Mouse (Mus musculus) lung, postnatal 0 days (tissue): ENCODE results near the gene Gpank1. TPM values are rescaled to one million over a fixed set of nuclear protein-coding genes. Genes with fewer than 3 reads are reported as not detected.

Source experiments
- ATAC-seq: fragments of 200-750 bp; cut with Nextera tagmentation; 2 replicates; pipeline ENCODE4 v1.8.0; 2017; ENCODE audit warnings: moderate library complexity
- DNase-seq: peaks from one replicate; pipeline ENCODE4 v3.0.0-alpha.2; 2016; ENCODE audit warnings: low spot score
- H3K27ac ChIP-seq: fragments of 300-500 bp; sonication (generic); 2 replicates; pipeline ENCODE4 v1.5.1; 2014; ENCODE audit warnings: antibody characterized with exemption, mild to moderate bottlenecking, low read length, mixed read lengths
- H3K27me3 ChIP-seq: fragments of 300-500 bp; sonication (generic); replicated peaks from 2 replicates; pipeline ENCODE4 v1.6.1; 2014; ENCODE audit warnings: low read length, mixed read lengths; ENCODE audit not compliant: insufficient read depth
- H3K36me3 ChIP-seq: fragments of 300-500 bp; sonication (generic); 2 replicates; pipeline ENCODE4 v1.6.1; 2014; ENCODE audit warnings: low read length, mixed read lengths; ENCODE audit not compliant: insufficient read depth
- H3K4me1 ChIP-seq: fragments of 300-500 bp; sonication (generic); 2 replicates; pipeline ENCODE4 v1.6.1; 2014; ENCODE audit warnings: antibody characterized with exemption, low read depth, low read length, mixed read lengths; ENCODE audit not compliant: insufficient read depth
- H3K4me2 ChIP-seq: fragments of 300-500 bp; sonication (generic); replicated peaks from 2 replicates; pipeline ENCODE4 v1.6.1; 2014; ENCODE audit warnings: low read depth, mild to moderate bottlenecking, low read length, moderate library complexity, mixed read lengths
- H3K4me3 ChIP-seq: fragments of 300-500 bp; sonication (generic); 2 replicates; pipeline ENCODE4 v1.5.1; 2014; ENCODE audit warnings: low read depth, low read length
- H3K9ac ChIP-seq: fragments of 300-500 bp; sonication (generic); replicated peaks from 2 replicates; pipeline ENCODE4 v1.6.1; 2014; ENCODE audit warnings: low read depth, mild to moderate bottlenecking
- H3K9me3 ChIP-seq: fragments of 300-500 bp; sonication (generic); 2 replicates; pipeline ENCODE4 v1.6.1; 2016; ENCODE audit warnings: low read length, mixed read lengths
- CTCF ChIP-seq: IDR thresholded peaks from 2 replicates; pipeline ENCODE4 v1.5.1; 2016; ENCODE audit warnings: antibody characterized with exemption, mild to moderate bottlenecking
- EP300 ChIP-seq: IDR thresholded peaks from 2 replicates; pipeline ENCODE4 v1.6.1; 2016; ENCODE audit warnings: antibody characterized with exemption, mild to moderate bottlenecking, control low read depth
- WGBS: fragments of 180-500 bp; shearing (Covaris S2); extraction: QIAGEN DNeasy Blood & Tissue Kit; methylation state at CpG from one replicate; pipeline ENCODE4 v1.1.7; 2014; 5-methylcytosine and 5-hydroxymethylcytosine counted together
- polyA plus RNA-seq: library from polyadenylated mRNA; unstranded; fragments of >200 nt; fragmentation: Nextera tagmentation; extraction: Ambion mirVana; gene quantifications from 2 replicates; pipeline ENCODE4 v1.2.1, GENCODE M21; 2015

Gene Gpank1
- polyA plus RNA-seq, 1 experiment from 2014 or later: 18.5 TPM

- DNase-seq (no peak), ATAC-seq (no peak)
- no peak for TF ChIP-seq EP300
- no peak for TF ChIP-seq CTCF
- H3K9me3 ChIP-seq: no peaks in the 10 kb centered on the region
- H3K36me3 ChIP-seq: peaks cover 70% of the 10 kb centered on the region
- no peak overlapping the region for H3K4me3 ChIP-seq
- H3K4me2 ChIP-seq: no peak overlapping the region
- H3K27ac ChIP-seq: no peak overlapping the region
- H3K27me3 ChIP-seq: no peaks in the 10 kb centered on the region
- WGBS: 84% methylated on average over 7 of the region's 7 CpGs
- H3K9ac ChIP-seq: no peak overlapping the region
- H3K4me1 ChIP-seq: peaks cover 6% of the 10 kb centered on the region; the same call in 1 of the 2 replicates
These were observed 38.4 kb downstream of the Gpank1 start for GRCm38 (mm10) chr17:35159638-35160037.

DNA sequence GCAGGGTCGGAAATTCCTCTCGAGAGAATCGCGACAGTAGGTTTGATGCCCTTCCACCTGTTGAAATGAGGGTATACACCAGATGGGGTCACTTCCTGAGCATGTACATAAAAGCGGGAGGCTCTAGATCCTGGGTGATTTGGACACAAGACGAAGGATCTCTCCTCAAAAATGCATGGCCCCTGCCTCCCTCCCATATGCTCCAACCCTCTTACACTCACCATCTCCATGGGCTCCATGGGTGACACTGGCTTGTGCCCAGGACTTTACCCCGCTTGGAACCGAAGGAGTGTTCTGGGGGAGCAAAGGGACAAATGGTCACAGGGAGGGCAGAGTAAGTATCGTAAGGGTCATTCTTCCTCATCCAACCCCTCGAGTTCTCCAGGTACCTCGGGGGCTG lies 40.2 kb downstream of the Gpank1 start:
- Histone ChIP-seq H3K36me3 (peaks cover 52% of the 10 kb centered on the region), H3K27ac (no peak overlapping the region), H3K4me2 (no peak overlapping the region), H3K4me3 (no peak overlapping the region), H3K4me1 (peaks cover 12% of the 10 kb centered on the region), H3K27me3 (no peaks in the 10 kb centered on the region), H3K9me3 (no peaks in the 10 kb centered on the region), H3K9ac (no peak overlapping the region)
- no peak for TF ChIP-seq CTCF
- no peak for TF ChIP-seq EP300
- WGBS: 72% methylated on average over 11 of the region's 11 CpGs
- DNase-seq: no peak
- no peak for ATAC-seq

GRCm38 (mm10) chr17:35162121-35162520 lies 40.9 kb downstream of the Gpank1 start:
- no peak for DNase-seq
- Histone ChIP-seq H3K4me2 (no peak overlapping the region; the same call in 1 of the 2 replicates), H3K9ac (no peak overlapping the region), H3K9me3 (no peaks in the 10 kb centered on the region), H3K36me3 (peaks cover 46% of the 10 kb centered on the region), H3K4me3 (peak overlapping the region; percentile 97; the same call in 1 of the 2 replicates), H3K27me3 (no peaks in the 10 kb centered on the region), H3K4me1 (peaks cover 12% of the 10 kb centered on the region), H3K27ac (peak overlapping the region; percentile 11; the same call in 1 of the 2 replicates)
- no peak for ATAC-seq
- 53% methylated on average over 14 of the region's 14 CpGs for WGBS
- TF ChIP-seq EP300 (no peak), CTCF (no peak)

- peak overlapping the region; percentile 99 for H3K9ac ChIP-seq
- peak overlapping the region; percentile 97; the same call in 1 of the 2 replicates for H3K4me3 ChIP-seq
- no peaks in the 10 kb centered on the region for H3K27me3 ChIP-seq
- H3K36me3 ChIP-seq: peaks cover 40% of the 10 kb centered on the region
- 11% methylated on average over 12 of the region's 12 CpGs for WGBS
- DNase-seq (peak; percentile 39), ATAC-seq (no peak)
- H3K4me1 ChIP-seq: peaks cover 12% of the 10 kb centered on the region
- H3K4me2 ChIP-seq: peak overlapping the region; percentile 71
- 0 out of 2 replicates have a peak overlapping the region, but pooled peaks have one; percentile 33 for H3K27ac ChIP-seq
- no peaks in the 10 kb centered on the region for H3K9me3 ChIP-seq
- TF ChIP-seq EP300 (no peak), CTCF (no peak)
These were observed 41.5 kb downstream of the Gpank1 start for GRCm38 (mm10) chr17:35162730-35163129.

DNA sequence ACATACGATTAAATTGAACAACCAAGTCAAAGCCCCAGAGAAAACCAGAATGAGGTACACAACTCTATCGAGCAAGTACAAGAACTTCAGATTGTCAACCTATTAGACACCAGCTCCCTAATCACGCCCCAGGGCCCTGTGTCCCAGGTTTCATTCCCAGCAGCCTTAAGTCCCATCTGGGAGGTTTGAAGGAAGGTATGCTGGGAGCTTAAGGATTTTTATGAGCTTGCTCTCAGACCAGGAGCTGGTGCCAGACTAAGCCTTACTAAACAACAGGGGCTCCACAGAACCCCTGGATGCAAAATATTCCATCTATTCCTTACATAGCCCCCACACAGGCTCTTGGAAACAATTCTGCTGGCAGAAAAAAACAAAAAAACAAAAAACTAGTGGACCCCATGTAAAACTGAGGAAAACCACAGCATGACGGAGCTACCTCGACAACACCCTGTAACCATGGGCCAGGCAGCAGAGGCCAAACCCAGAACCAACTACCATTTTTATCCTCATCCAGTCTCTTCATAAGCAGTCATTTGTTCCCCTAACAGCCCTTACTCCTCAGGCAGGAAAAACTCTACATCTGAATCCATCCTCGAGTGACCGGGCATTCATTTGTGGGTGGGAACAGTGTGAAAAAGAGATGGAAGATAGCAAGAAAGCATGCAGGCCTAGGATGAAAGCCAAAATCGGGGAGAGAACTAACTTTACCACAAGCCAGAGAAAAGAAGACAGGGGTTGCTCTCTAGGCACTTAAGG lies 42.2 kb downstream of the Gpank1 start:
- H3K9ac ChIP-seq: peak overlapping the region; percentile 99
- H3K27ac ChIP-seq: peak overlapping the region; percentile 97
- H3K9me3 ChIP-seq: no peaks in the 10 kb centered on the region
- WGBS: 5% methylated on average over 8 of the region's 8 CpGs
- H3K4me2 ChIP-seq: peak overlapping the region; percentile 71
- no peaks in the 10 kb centered on the region for H3K27me3 ChIP-seq
- H3K36me3 ChIP-seq: peaks cover 33% of the 10 kb centered on the region
- DNase-seq (peak; percentile 37), ATAC-seq (no peak)
- TF ChIP-seq CTCF (no peak), EP300 (no peak)
- H3K4me3 ChIP-seq: peak overlapping the region; percentile 97
- H3K4me1 ChIP-seq: peaks cover 12% of the 10 kb centered on the region

- no peaks in the 10 kb centered on the region for H3K9me3 ChIP-seq
- peak; percentile 48 for DNase-seq
- TF ChIP-seq EP300 (no peak), CTCF (no peak)
- H3K9ac ChIP-seq: peak overlapping the region; percentile 99
- peaks cover 12% of the 10 kb centered on the region for H3K4me1 ChIP-seq
- peak overlapping the region; percentile 97 for H3K27ac ChIP-seq
- H3K4me2 ChIP-seq: peak overlapping the region; percentile 71
- 0% methylated on average over 14 of the region's 28 CpGs for WGBS
- H3K36me3 ChIP-seq: peaks cover 26% of the 10 kb centered on the region
- H3K27me3 ChIP-seq: no peaks in the 10 kb centered on the region
- no peak for ATAC-seq
- H3K4me3 ChIP-seq: peak overlapping the region; percentile 97
These were observed 42.9 kb downstream of the Gpank1 start for GRCm38 (mm10) chr17:35164218-35164567.
